Mouse (Mus musculus) cerebellum, postnatal 36 days (tissue): ENCODE results near the gene Dgkz.

Source experiments
- DNase-seq, 2 experiments: peaks; one replicate each; pipeline ENCODE4 v3.0.0; 2021 to 2022; ENCODE audit warnings: mixed read lengths in 2 of 2

Dgkz gene

GRCm38 (mm10) chr2:91959544-91960410, 15.9 kb downstream of the Dgkz start:
- peak; percentile 86 for DNase-seq

- peak; percentile 56 for DNase-seq
These were observed 16.8 kb downstream of the Dgkz start for GRCm38 (mm10) chr2:91958701-91959457.

GRCm38 (mm10) chr2:91958049-91958448, 17.6 kb downstream of the Dgkz start:
- no peak for DNase-seq

- DNase-seq, result peak; percentile 40 to 54
These were observed 18.6 kb downstream of the Dgkz start for GRCm38 (mm10) chr2:91957096-91957495.

- no peak for DNase-seq
These were observed 19.8 kb downstream of the Dgkz start for GRCm38 (mm10) chr2:91955875-91956274.

GRCm38 (mm10) chr2:91955121-91955591, 20.5 kb downstream of the Dgkz start:
- peak; percentile 49 to 60 for DNase-seq

- peak; percentile 52 to 56 for DNase-seq
These were observed 21.8 kb downstream of the Dgkz start for GRCm38 (mm10) chr2:91953825-91954224.

GRCm38 (mm10) chr2:91950275-91951085, 25.2 kb downstream of the Dgkz start:
- DNase-seq, result peak; percentile 78 to 81

GRCm38 (mm10) chr2:91949411-91950274, 26.0 kb downstream of the Dgkz start:
- DNase-seq, result peak; percentile 73 to 77

GRCm38 (mm10) chr2:91948792-91949241, 26.8 kb downstream of the Dgkz start:
- peak; percentile 55 to 59 for DNase-seq

- no peak for DNase-seq
These were observed 27.5 kb downstream of the Dgkz start for GRCm38 (mm10) chr2:91948151-91948509.

GRCm38 (mm10) chr2:91947397-91948150, 28.1 kb downstream of the Dgkz start:
- peak; percentile 46 to 59 for DNase-seq

GRCm38 (mm10) chr2:91946836-91947235, 28.8 kb downstream of the Dgkz start:
- DNase-seq, result peak; percentile 39 to 48

- no peak for DNase-seq
These were observed 30.2 kb downstream of the Dgkz start, which contains the start of gene Gm9821 for GRCm38 (mm10) chr2:91945483-91945882. Gene Gm9821, plus strand, starts transcription at chr2:91945703.

- DNase-seq, result peak; percentile 86 to 87
These were observed 31.3 kb downstream of the Dgkz start for GRCm38 (mm10) chr2:91944170-91944950.

GRCm38 (mm10) chr2:91942356-91942755, 33.3 kb downstream of the Dgkz start:
- DNase-seq, result no peak

- DNase-seq, result no peak
These were observed 36.2 kb downstream of the Dgkz start for GRCm38 (mm10) chr2:91939303-91939935.

- no peak for DNase-seq
These were observed 39.5 kb downstream of the Dgkz start for GRCm38 (mm10) chr2:91936154-91936553.

- peak; percentile 62 to 67 for DNase-seq
These were observed 40.7 kb downstream of the Dgkz start for GRCm38 (mm10) chr2:91934826-91935525.
